Mouse (Mus musculus) kidney, adult 2 months (tissue): ENCODE measurements at regions not wholly inside any gene's neighbourhood (a gene's known extent, or its start where the extent isn't known, plus 50 kb on each side); places are given as distances from the start of the nearest gene placed in this dataset.

ENCODE experiments used
- DNase-seq: peaks from one replicate; pipeline ENCODE4 v3.0.0; 2021
- H3K27ac ChIP-seq: fragments of 200-500 bp; 2 replicates; pipeline ENCODE4 v1.5.1; 2012; ENCODE audit warnings: low read depth, low read length, control low read depth, inconsistent platforms; ENCODE audit not compliant: insufficient read depth
- H3K27me3 ChIP-seq: fragments of 200-500 bp; replicated peaks from 2 replicates; pipeline ENCODE4 v1.6.1; 2012; ENCODE audit warnings: mild to moderate bottlenecking, moderate library complexity, low read length, inconsistent platforms; ENCODE audit not compliant: control insufficient read depth, insufficient read depth
- H3K36me3 ChIP-seq: fragments of 200-500 bp; 2 replicates; pipeline ENCODE4 v1.6.1; 2012; ENCODE audit warnings: mild to moderate bottlenecking, moderate library complexity, low read length, inconsistent platforms; ENCODE audit not compliant: control insufficient read depth, insufficient read depth
- H3K4me1 ChIP-seq: fragments of 200-500 bp; 2 replicates; pipeline ENCODE4 v1.6.1; 2011; ENCODE audit warnings: low read length; ENCODE audit not compliant: control insufficient read depth, insufficient read depth
- H3K4me3 ChIP-seq: fragments of 200-500 bp; 2 replicates; pipeline ENCODE4 v1.5.1; 2011; ENCODE audit warnings: mild to moderate bottlenecking, low read depth, low read length, control low read depth; ENCODE audit not compliant: insufficient read depth
- CTCF ChIP-seq: fragments of 200-500 bp; conservative IDR thresholded peaks from 2 replicates; pipeline ENCODE4 v1.5.1; 2011; ENCODE audit warnings: low read depth, mild to moderate bottlenecking, control low read depth, low read length, moderate library complexity, mixed read lengths; ENCODE audit not compliant: insufficient read depth, insufficient read length
- POLR2A ChIP-seq: fragments of 200-500 bp; IDR thresholded peaks from one replicate; pipeline ENCODE4 v1.6.1; 2011; ENCODE audit warnings: low read depth, low read length, control low read depth
- WGBS: fragments of 180-500 bp; shearing (Covaris S2); methylation state at CpG from one replicate; pipeline ENCODE4 v1.1.7; 2018; 5-methylcytosine and 5-hydroxymethylcytosine counted together

- H3K36me3 ChIP-seq: no peaks in the 10 kb centered on the region
- no peak overlapping the region for H3K4me3 ChIP-seq
- H3K4me1 ChIP-seq: no peaks in the 10 kb centered on the region
- no peaks in the 10 kb centered on the region for H3K27me3 ChIP-seq
- no peak for DNase-seq
- TF ChIP-seq CTCF: no peak
- TF ChIP-seq POLR2A: no peak
- WGBS: 65% methylated on average over 2 of the region's 2 CpGs
- H3K27ac ChIP-seq: no peak overlapping the region
Measured at GRCm38 (mm10) chr3:141051685-141052084, 160.5 kb downstream of the Pdha2 start.

- no peak for DNase-seq
- H3K36me3 ChIP-seq: no peaks in the 10 kb centered on the region
- TF ChIP-seq CTCF (no peak), POLR2A (no peak)
- WGBS: 32% methylated on average over 1 of the region's 1 CpGs
- no peaks in the 10 kb centered on the region for H3K27me3 ChIP-seq
- no peak overlapping the region for H3K27ac ChIP-seq
- no peaks in the 10 kb centered on the region for H3K4me1 ChIP-seq
- H3K4me3 ChIP-seq: no peak overlapping the region
Measured at GRCm38 (mm10) chr3:141014262-141014547, 197.9 kb downstream of the Pdha2 start.

- no peak for DNase-seq
- H3K36me3 ChIP-seq: no peaks in the 10 kb centered on the region
- H3K27ac ChIP-seq: no peak overlapping the region
- 29% methylated on average over 8 of the region's 8 CpGs for WGBS
- no peak for TF ChIP-seq CTCF
- no peak for TF ChIP-seq POLR2A
- H3K4me1 ChIP-seq: no peaks in the 10 kb centered on the region
- H3K4me3 ChIP-seq: no peak overlapping the region
- H3K27me3 ChIP-seq: no peaks in the 10 kb centered on the region
Measured at GRCm38 (mm10) chr3:141013521-141014261, 198.5 kb downstream of the Pdha2 start.

DNA sequence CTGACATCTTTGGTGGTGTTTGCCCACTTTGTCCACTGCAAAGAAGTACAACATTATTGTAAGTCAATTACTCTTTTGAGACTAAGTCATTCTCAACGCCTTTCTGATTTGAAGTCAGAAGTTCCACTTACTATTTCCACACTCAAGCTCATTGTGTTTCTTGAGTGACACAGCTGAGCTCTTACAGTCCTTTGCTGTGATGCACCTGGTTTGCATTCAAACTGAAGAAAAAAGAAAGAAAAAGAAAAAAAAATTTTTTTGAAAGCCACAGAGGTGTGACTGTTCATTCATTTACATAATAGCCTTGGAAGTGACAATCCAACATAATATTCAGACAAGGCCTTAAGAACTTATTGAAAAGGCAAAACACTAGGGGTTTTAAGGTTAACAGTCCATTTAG, 199.2 kb downstream of the Pdha2 start:
- TF ChIP-seq POLR2A: no peak
- TF ChIP-seq CTCF: no peak
- Histone ChIP-seq H3K27me3 (no peaks in the 10 kb centered on the region), H3K36me3 (no peaks in the 10 kb centered on the region), H3K27ac (no peak overlapping the region), H3K4me1 (no peaks in the 10 kb centered on the region), H3K4me3 (no peak overlapping the region)
- 80% methylated on average over 1 of the region's 1 CpGs for WGBS
- DNase-seq: no peak

- H3K27ac ChIP-seq: no peak overlapping the region
- no peaks in the 10 kb centered on the region for H3K27me3 ChIP-seq
- no peaks in the 10 kb centered on the region for H3K36me3 ChIP-seq
- DNase-seq: no peak
- H3K4me1 ChIP-seq: no peaks in the 10 kb centered on the region
- WGBS: 67% methylated on average over 2 of the region's 2 CpGs
- H3K4me3 ChIP-seq: no peak overlapping the region
- TF ChIP-seq CTCF: no peak
- TF ChIP-seq POLR2A: no peak
Measured at GRCm38 (mm10) chr3:141008792-141009191, 203.4 kb downstream of the Pdha2 start.

GRCm38 (mm10) chr3:141005885-141006284, 206.3 kb downstream of the Pdha2 start:
- no peaks in the 10 kb centered on the region for H3K36me3 ChIP-seq
- TF ChIP-seq CTCF (no peak), POLR2A (no peak)
- 74% methylated on average over 3 of the region's 3 CpGs for WGBS
- no peak overlapping the region for H3K4me3 ChIP-seq
- DNase-seq: no peak
- H3K4me1 ChIP-seq: no peaks in the 10 kb centered on the region
- no peak overlapping the region for H3K27ac ChIP-seq
- H3K27me3 ChIP-seq: no peaks in the 10 kb centered on the region

GRCm38 (mm10) chr3:141003561-141003960, 208.6 kb downstream of the Pdha2 start:
- Histone ChIP-seq H3K4me3 (no peak overlapping the region), H3K27ac (no peak overlapping the region), H3K36me3 (no peaks in the 10 kb centered on the region), H3K27me3 (no peaks in the 10 kb centered on the region), H3K4me1 (no peaks in the 10 kb centered on the region)
- TF ChIP-seq CTCF (no peak), POLR2A (no peak)
- DNase-seq: no peak
- 84% methylated on average over 2 of the region's 2 CpGs for WGBS

DNA sequence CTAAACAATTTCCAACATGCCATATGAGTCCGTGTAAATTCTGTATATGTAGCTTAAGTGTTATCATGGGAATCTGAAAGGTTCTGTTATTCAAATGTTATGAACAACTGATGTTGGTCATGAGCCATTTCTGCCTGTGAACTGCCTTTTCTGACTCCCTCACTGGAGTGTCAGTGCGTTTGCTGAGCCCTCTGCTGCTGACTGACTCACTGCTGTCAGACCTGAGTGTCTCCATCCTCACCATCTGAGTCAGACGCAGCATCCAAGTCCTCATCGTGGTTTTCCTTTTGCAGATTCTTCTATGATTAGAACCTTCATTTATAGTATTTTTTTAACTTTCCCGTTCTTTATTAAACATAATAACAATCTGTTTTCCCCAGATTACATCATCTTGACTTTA, 223.9 kb downstream of the Pdha2 start:
- Histone ChIP-seq H3K4me1 (no peaks in the 10 kb centered on the region), H3K36me3 (no peaks in the 10 kb centered on the region), H3K27ac (no peak overlapping the region), H3K27me3 (no peaks in the 10 kb centered on the region), H3K4me3 (no peak overlapping the region)
- TF ChIP-seq POLR2A (no peak), CTCF (no peak)
- no peak for DNase-seq
- 74% methylated on average over 5 of the region's 5 CpGs for whole genome bisulfite sequencing
